Mouse (Mus musculus): ENCODE measurements around the gene Ctsll3. TPM values are rescaled to one million over a fixed set of nuclear protein-coding genes. Genes with fewer than 3 reads are reported as not detected.

Ctsll3 gene
- total RNA-seq, 1 experiment: not detected

DNA sequence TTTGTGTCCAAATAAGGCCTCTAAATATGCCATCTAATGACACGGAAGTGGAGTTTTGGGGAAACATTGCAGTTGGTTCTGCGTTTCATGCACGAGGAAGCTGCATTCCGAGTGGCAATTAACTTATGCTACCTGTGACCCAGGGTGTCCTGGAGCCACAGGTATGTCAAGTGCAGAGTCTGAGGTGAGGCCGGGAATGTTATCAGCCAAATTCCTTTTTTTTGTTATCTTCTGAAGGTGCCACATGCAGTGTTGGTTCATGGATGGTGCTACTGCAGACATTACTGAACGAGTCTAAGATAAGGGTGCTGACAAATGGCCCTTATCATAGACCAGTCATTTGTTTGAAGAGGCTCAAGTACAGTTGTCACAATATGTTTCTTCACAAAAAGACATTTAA, 10.1 kb upstream of the Ctsll3 start:
- no peaks in the 10 kb centered on the region for H3K36me3 ChIP-seq (ENCODE audit: control insufficient read depth, insufficient read depth, low read length, poor library complexity, severe bottlenecking)
- in situ Hi-C loops (cut with MboI; ENCODE audit: low sequenced_read_pairs in 2 of 2, unreplicated experiment in 2 of 2): loop anchor here in 1 of 2 experiments (5.0 to 10.0 kb wide), 2 partner anchors 55 to 338 kb away; no protein-coding TSS in a partner anchor
- no peaks in the 10 kb centered on the region for H3K9me3 ChIP-seq (ENCODE audit: control insufficient read depth, insufficient read depth, low read depth, low read length)
- H3K4me3 ChIP-seq (ENCODE audit: insufficient read depth in 1 of 2, low read depth in 1 of 2, low read length in 2 of 2, poor library complexity in 1 of 2, severe bottlenecking in 1 of 2): no peak overlapping the region
- no peak overlapping the region for H3K27ac ChIP-seq (ENCODE audit: insufficient read depth, low read depth, low read length, poor library complexity, severe bottlenecking)
- DNase-seq (ENCODE audit: low read depth, low spot score): no peak
- H3K9ac ChIP-seq (ENCODE audit: insufficient read depth, low read depth, low read length, poor library complexity, severe bottlenecking): no peak overlapping the region
- TF ChIP-seq HCFC1 (IDR thresholded peaks at IDR 0.05; ENCODE audit: borderline replicate concordance, insufficient read depth, low read length) (no peak), MAFK (IDR thresholded peaks at IDR 0.05; ENCODE audit: insufficient read depth, low read depth, low read length) (no peak), ZNF384 (IDR thresholded peaks at IDR 0.05; ENCODE audit: low read depth, low read length) (no peak)
- H3K4me1 ChIP-seq (ENCODE audit: control insufficient read depth in 2 of 2, insufficient read depth in 2 of 2, low read length in 2 of 2, poor library complexity in 1 of 2): no peaks in the 10 kb centered on the region

DNA sequence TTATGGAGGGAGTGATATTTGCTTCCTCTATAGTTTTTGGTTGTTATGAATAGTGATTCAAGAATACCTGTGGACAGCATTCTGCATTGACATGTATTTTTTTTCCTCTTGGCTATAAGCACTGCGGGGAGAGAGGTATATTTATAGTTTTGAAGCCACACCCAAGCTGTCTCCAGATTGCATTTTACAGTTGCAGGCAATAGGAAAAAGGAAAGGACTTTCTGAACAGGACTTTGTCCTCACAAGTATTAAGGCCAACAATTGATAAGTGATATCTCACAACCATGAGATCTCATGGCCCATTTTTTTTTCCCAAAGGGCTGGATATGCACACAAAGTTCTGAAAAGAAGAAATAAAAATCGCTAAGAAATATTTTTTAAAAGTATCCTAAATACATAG, 7.0 kb upstream of the Ctsll3 start:
- no peak overlapping the region for H3K27ac ChIP-seq (ENCODE audit: insufficient read depth, low read depth, low read length, poor library complexity, severe bottlenecking)
- in situ Hi-C loops (cut with MboI; ENCODE audit: low sequenced_read_pairs in 2 of 2, unreplicated experiment in 2 of 2): loop anchor here in 1 of 2 experiments (5.0 to 10.0 kb wide), 2 partner anchors 52 to 335 kb away; no protein-coding TSS in a partner anchor
- H3K9me3 ChIP-seq (ENCODE audit: control insufficient read depth, insufficient read depth, low read depth, low read length): no peaks in the 10 kb centered on the region
- DNase-seq (ENCODE audit: low read depth, low spot score): no peak
- no peak overlapping the region for H3K4me3 ChIP-seq (ENCODE audit: insufficient read depth in 1 of 2, low read depth in 1 of 2, low read length in 2 of 2, poor library complexity in 1 of 2, severe bottlenecking in 1 of 2)
- H3K36me3 ChIP-seq (ENCODE audit: control insufficient read depth, insufficient read depth, low read length, poor library complexity, severe bottlenecking): no peaks in the 10 kb centered on the region
- H3K4me1 ChIP-seq (ENCODE audit: control insufficient read depth in 2 of 2, insufficient read depth in 2 of 2, low read length in 2 of 2, poor library complexity in 1 of 2): no peaks in the 10 kb centered on the region
- no peak overlapping the region for H3K9ac ChIP-seq (ENCODE audit: insufficient read depth, low read depth, low read length, poor library complexity, severe bottlenecking)
- TF ChIP-seq CHD2 (IDR thresholded peaks at IDR 0.05; ENCODE audit: low read depth, low read length) (no peak), ZNF384 (IDR thresholded peaks at IDR 0.05; ENCODE audit: low read depth, low read length) (no peak), HCFC1 (IDR thresholded peaks at IDR 0.05; ENCODE audit: borderline replicate concordance, insufficient read depth, low read length) (no peak), ZC3H11A (IDR thresholded peaks at IDR 0.05; ENCODE audit: borderline replicate concordance, low read depth, low read length) (no peak), MAFK (IDR thresholded peaks at IDR 0.05; ENCODE audit: insufficient read depth, low read depth, low read length) (no peak)

DNA sequence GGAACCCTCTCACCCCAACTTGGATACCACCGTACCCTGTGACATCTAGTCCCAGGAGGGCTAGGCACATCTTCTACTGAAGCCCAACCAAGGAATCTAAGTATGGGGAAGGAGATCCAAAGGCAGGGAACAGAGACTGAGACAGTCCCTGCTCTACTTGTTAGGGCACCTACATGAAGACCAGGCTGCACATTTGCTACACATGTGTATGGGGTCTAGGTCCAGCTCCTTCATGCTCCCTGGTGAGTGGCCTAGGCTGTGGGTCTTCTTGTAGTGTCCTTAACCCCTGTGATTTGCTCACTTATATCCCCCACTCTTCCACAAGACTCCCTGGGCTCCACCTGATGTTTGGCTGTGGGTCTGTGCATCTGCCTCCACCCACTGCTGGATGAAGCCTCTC, 13.2 kb downstream of the Ctsll3 start:
- Histone ChIP-seq H3K4me1 (ENCODE audit: control insufficient read depth in 2 of 2, insufficient read depth in 2 of 2, low read length in 2 of 2, poor library complexity in 1 of 2) (no peaks in the 10 kb centered on the region; a peak in 1 of 4 replicates), H3K9me3 (ENCODE audit: control insufficient read depth, insufficient read depth, low read depth, low read length) (no peaks in the 10 kb centered on the region), H3K27ac (ENCODE audit: insufficient read depth, low read depth, low read length, poor library complexity, severe bottlenecking) (no peak overlapping the region), H3K4me3 (ENCODE audit: insufficient read depth in 1 of 2, low read depth in 1 of 2, low read length in 2 of 2, poor library complexity in 1 of 2, severe bottlenecking in 1 of 2) (no peak overlapping the region), H3K36me3 (ENCODE audit: control insufficient read depth, insufficient read depth, low read length, poor library complexity, severe bottlenecking) (no peaks in the 10 kb centered on the region), H3K9ac (ENCODE audit: insufficient read depth, low read depth, low read length, poor library complexity, severe bottlenecking) (no peak overlapping the region)
- DNase-seq (ENCODE audit: low read depth, low spot score): no peak
- in situ Hi-C loops (cut with MboI; ENCODE audit: low sequenced_read_pairs in 2 of 2, unreplicated experiment in 2 of 2): no loop called here
- no peak for TF ChIP-seq ZC3H11A (IDR thresholded peaks at IDR 0.05; ENCODE audit: borderline replicate concordance, low read depth, low read length)
- no peak for TF ChIP-seq HCFC1 (IDR thresholded peaks at IDR 0.05; ENCODE audit: borderline replicate concordance, insufficient read depth, low read length)
- no peak for TF ChIP-seq MAFK (IDR thresholded peaks at IDR 0.05; ENCODE audit: insufficient read depth, low read depth, low read length)
- TF ChIP-seq ZNF384 (IDR thresholded peaks at IDR 0.05; ENCODE audit: low read depth, low read length): no peak
- no peak for TF ChIP-seq CHD2 (IDR thresholded peaks at IDR 0.05; ENCODE audit: low read depth, low read length)

DNA sequence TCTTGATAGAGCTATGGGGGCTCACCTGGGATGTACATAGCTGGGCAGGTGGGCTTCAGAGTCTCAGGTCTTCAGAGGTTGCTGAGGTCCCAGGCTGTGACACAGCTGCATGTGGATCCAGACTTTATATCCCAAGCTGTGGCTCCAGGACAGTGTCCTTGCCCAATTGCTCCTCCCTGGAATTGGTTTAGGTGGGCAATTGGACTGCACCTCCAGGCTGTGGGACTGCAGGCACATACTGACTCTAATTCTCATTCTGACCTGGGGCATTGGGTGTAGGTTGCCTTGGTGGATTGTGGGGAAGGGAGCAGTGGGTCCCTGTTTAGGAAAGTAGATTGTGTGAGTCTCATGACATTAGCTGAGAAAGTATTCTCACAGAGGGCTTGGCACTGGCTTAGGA, 16.4 kb downstream of the Ctsll3 start, which contains the start of gene BC051665:
Gene BC051665, minus strand, starts transcription at position 101 of the 400 bp plus-strand sequence.
- no peak for DNase-seq (ENCODE audit: low read depth, low spot score)
- H3K27ac ChIP-seq (ENCODE audit: insufficient read depth, low read depth, low read length, poor library complexity, severe bottlenecking): no peak within 1 kb of the TSS
- H3K9me3 ChIP-seq (ENCODE audit: control insufficient read depth, insufficient read depth, low read depth, low read length): no peaks in the 10 kb centered on the region
- TF ChIP-seq ZNF384 (IDR thresholded peaks at IDR 0.05; ENCODE audit: low read depth, low read length) (no peak), ZC3H11A (IDR thresholded peaks at IDR 0.05; ENCODE audit: borderline replicate concordance, low read depth, low read length) (no peak), CHD2 (IDR thresholded peaks at IDR 0.05; ENCODE audit: low read depth, low read length) (no peak), HCFC1 (IDR thresholded peaks at IDR 0.05; ENCODE audit: borderline replicate concordance, insufficient read depth, low read length) (no peak), MAFK (IDR thresholded peaks at IDR 0.05; ENCODE audit: insufficient read depth, low read depth, low read length) (no peak)
- in situ Hi-C loops (cut with MboI; ENCODE audit: low sequenced_read_pairs in 2 of 2, unreplicated experiment in 2 of 2): no loop called here
- H3K4me1 ChIP-seq (ENCODE audit: control insufficient read depth in 2 of 2, insufficient read depth in 2 of 2, low read length in 2 of 2, poor library complexity in 1 of 2): no peaks in the 10 kb centered on the region; a peak in 1 of 4 replicates
- H3K9ac ChIP-seq (ENCODE audit: insufficient read depth, low read depth, low read length, poor library complexity, severe bottlenecking): no peak within 1 kb of the TSS
- no peak within 1 kb of the TSS for H3K4me3 ChIP-seq (ENCODE audit: insufficient read depth in 1 of 2, low read depth in 1 of 2, low read length in 2 of 2, poor library complexity in 1 of 2, severe bottlenecking in 1 of 2)
- no peaks in the 10 kb centered on the region for H3K36me3 ChIP-seq (ENCODE audit: control insufficient read depth, insufficient read depth, low read length, poor library complexity, severe bottlenecking)

- H3K9ac ChIP-seq (ENCODE audit: insufficient read depth, low read depth, low read length, poor library complexity, severe bottlenecking): no peak overlapping the region
- H3K27ac ChIP-seq (ENCODE audit: insufficient read depth, low read depth, low read length, poor library complexity, severe bottlenecking): no peak overlapping the region
- DNase-seq (ENCODE audit: low read depth, low spot score): no peak
- H3K36me3 ChIP-seq (ENCODE audit: control insufficient read depth, insufficient read depth, low read length, poor library complexity, severe bottlenecking): no peaks in the 10 kb centered on the region
- no peak overlapping the region for H3K4me3 ChIP-seq (ENCODE audit: insufficient read depth in 1 of 2, low read depth in 1 of 2, low read length in 2 of 2, poor library complexity in 1 of 2, severe bottlenecking in 1 of 2)
- no peaks in the 10 kb centered on the region for H3K4me1 ChIP-seq (ENCODE audit: control insufficient read depth in 2 of 2, insufficient read depth in 2 of 2, low read length in 2 of 2, poor library complexity in 1 of 2)
- in situ Hi-C loops (cut with MboI; ENCODE audit: low sequenced_read_pairs in 2 of 2, unreplicated experiment in 2 of 2): no loop called here
- TF ChIP-seq CHD2 (IDR thresholded peaks at IDR 0.05; ENCODE audit: low read depth, low read length): no peak
- TF ChIP-seq ZNF384 (IDR thresholded peaks at IDR 0.05; ENCODE audit: low read depth, low read length): no peak
- no peak for TF ChIP-seq HCFC1 (IDR thresholded peaks at IDR 0.05; ENCODE audit: borderline replicate concordance, insufficient read depth, low read length)
- no peak for TF ChIP-seq ZC3H11A (IDR thresholded peaks at IDR 0.05; ENCODE audit: borderline replicate concordance, low read depth, low read length)
- no peak for TF ChIP-seq MAFK (IDR thresholded peaks at IDR 0.05; ENCODE audit: insufficient read depth, low read depth, low read length)
- no peaks in the 10 kb centered on the region for H3K9me3 ChIP-seq (ENCODE audit: control insufficient read depth, insufficient read depth, low read depth, low read length)
Observed at GRCm38 (mm10) chr13:60783301-60783700, 19.3 kb downstream of the Ctsll3 start.
